ENCODE assay signal across 9 mouse cellular contexts in genomic region chr10:12579048-12579447, GRCm38 (mm10).
A peak's percentile ranks its signal among the peaks of the same experiment; 100 is the strongest.
DNase-seq lines count a peak whose midpoint lies in the region; ATAC-seq and TF ChIP-seq lines count a peak whose summit lies in the region.
"Had no signal": no experiment of that assay in that cellular context is flagged by ENCODE, and none has a peak within 500 bp of the region (broad histone marks: within the 10 kb centered on the region; RNA-seq: fewer than 3 reads in every experiment).

No protein-coding gene starts in this region.

- no peaks in the 10 kb centered on the region for H3K36me3 ChIP-seq in lung, embryonic 14.5 days (ENCODE audit: insufficient read depth)
- no peaks in the 10 kb centered on the region for H3K36me3 ChIP-seq in stomach, embryonic 15.5 days
- H3K36me3 ChIP-seq in midbrain, embryonic 13.5 days = no peaks in the 10 kb centered on the region

- TF ChIP-seq CTCF in lung, embryonic 14.5 days (IDR thresholded peaks at IDR 0.05; ENCODE audit: low read depth) = no peak

- DNase-seq in lung, embryonic 14.5 days = peak; percentile 70
- no peak for DNase-seq in lung, postnatal 14 days
- DNase-seq in forelimb bud, embryonic 11.5 days (ENCODE audit: low read depth, low spot score) = peak; percentile 68
- peak; percentile 27 to 40 for DNase-seq in kidney, postnatal 25 days
- DNase-seq in layer of hippocampus, adult 9-11 months = no peak
- DNase-seq: cerebellum, postnatal 25 days had no signal

- no peak overlapping the region for H3K4me2 ChIP-seq in lung, embryonic 14.5 days
- no peak overlapping the region for H3K4me2 ChIP-seq in stomach, embryonic 15.5 days
- no peak overlapping the region for H3K4me2 ChIP-seq in midbrain, embryonic 13.5 days (replicated peaks)

- 13% methylated on average over 1 of the region's 1 CpGs for WGBS in lung, embryonic 14.5 days
- WGBS in stomach, embryonic 15.5 days = 36% methylated on average over 1 of the region's 1 CpGs
- 16% methylated on average over 1 of the region's 1 CpGs for WGBS in midbrain, embryonic 13.5 days

- H3K4me1 ChIP-seq in lung, embryonic 14.5 days (ENCODE audit: insufficient read depth) = 0 out of 2 replicates have a peak, but pooled peaks cover 3% of the 10 kb centered on the region
- no peaks in the 10 kb centered on the region for H3K4me1 ChIP-seq in stomach, embryonic 15.5 days
- H3K4me1 ChIP-seq in midbrain, embryonic 13.5 days (replicated peaks) = peaks cover 12% of the 10 kb centered on the region

- H3K27me3 ChIP-seq in lung, embryonic 14.5 days (ENCODE audit: insufficient read depth, low read length) = no peaks in the 10 kb centered on the region
- H3K27me3 ChIP-seq in stomach, embryonic 15.5 days (replicated peaks) = no peaks in the 10 kb centered on the region
- H3K27me3 ChIP-seq in midbrain, embryonic 13.5 days = no peaks in the 10 kb centered on the region

- peak; percentile 93 for ATAC-seq in lung, embryonic 14.5 days (ENCODE audit: insufficient read depth)
- peak; percentile 79 for ATAC-seq in stomach, embryonic 15.5 days (ENCODE audit: insufficient read depth, low FRiP score, low read depth)
- no peak for ATAC-seq in erythroblast, adult 5-6 weeks (replicated peaks; ENCODE audit: low FRiP score, poor library complexity, severe bottlenecking)
- no peak for ATAC-seq in midbrain, embryonic 13.5 days

- no peak overlapping the region for H3K9ac ChIP-seq in lung, embryonic 14.5 days
- H3K9ac ChIP-seq in stomach, embryonic 15.5 days = no peak overlapping the region
- no peak overlapping the region for H3K9ac ChIP-seq in midbrain, embryonic 13.5 days (replicated peaks)

- no peak overlapping the region for H3K27ac ChIP-seq in lung, embryonic 14.5 days (ENCODE audit: low read depth)
- no peak overlapping the region for H3K27ac ChIP-seq in stomach, embryonic 15.5 days
- H3K27ac ChIP-seq in midbrain, embryonic 13.5 days = no peak overlapping the region

- H3K4me3 ChIP-seq in lung, embryonic 14.5 days (ENCODE audit: low read depth, low read length) = no peak overlapping the region
- no peak overlapping the region for H3K4me3 ChIP-seq in stomach, embryonic 15.5 days (replicated peaks)
- H3K4me3 ChIP-seq in midbrain, embryonic 13.5 days (replicated peaks) = no peak overlapping the region

- H3K9me3 ChIP-seq in lung, embryonic 14.5 days (ENCODE audit: low read depth, low read length) = peaks cover 5% of the 10 kb centered on the region; the same call in 1 of the 2 replicates
- H3K9me3 ChIP-seq in stomach, embryonic 15.5 days = no peaks in the 10 kb centered on the region
- H3K9me3 ChIP-seq in midbrain, embryonic 13.5 days = no peaks in the 10 kb centered on the region

Comparison
In these comparisons a context has a peak if more than half of its experiments do, and no peak if none do; other contexts are left out.
1. DNase-seq: peak in lung, embryonic 14.5 days (single experiment), forelimb bud, embryonic 11.5 days (single experiment) and kidney, postnatal 25 days (2 of 2); none in lung, postnatal 14 days (single experiment) and layer of hippocampus, adult 9-11 months (single experiment).
2. ATAC-seq: peak in lung, embryonic 14.5 days (single experiment) and stomach, embryonic 15.5 days (single experiment); none in erythroblast, adult 5-6 weeks (single experiment) and midbrain, embryonic 13.5 days (single experiment).